Mouse (Mus musculus) splenic B cell, adult 2 months (primary cell): ENCODE measurements at regions not wholly inside any gene's neighbourhood (a gene's known extent, or its start where the extent isn't known, plus 50 kb on each side); places are given as distances from the start of the nearest gene placed in this dataset.
A peak's percentile ranks its signal among the peaks of the same experiment; 100 is the strongest.

ENCODE experiments used
- DNase-seq: peaks from one replicate; pipeline ENCODE4 v3.0.0-alpha.2; 2011; ENCODE audit warnings: low read depth, low spot score
- H3K27me3 ChIP-seq: 2 replicates; pipeline ENCODE4 v1.6.1; 2012; ENCODE audit warnings: mild to moderate bottlenecking, low read length, moderate library complexity, mixed read lengths; ENCODE audit not compliant: control insufficient read depth, poor library complexity, insufficient read depth, severe bottlenecking
- H3K36me3 ChIP-seq: 2 replicates; pipeline ENCODE4 v1.6.1; 2012; ENCODE audit warnings: mild to moderate bottlenecking, low read length, moderate library complexity, mixed read lengths; ENCODE audit not compliant: control insufficient read depth, poor library complexity, insufficient read depth, severe bottlenecking

- no peak for DNase-seq
- Histone ChIP-seq H3K36me3 (no peaks in the 10 kb centered on the region), H3K27me3 (no peaks in the 10 kb centered on the region)
Measured at GRCm38 (mm10) chr16:93533205-93533604, 70.7 kb downstream of the Setd4 start.

GRCm38 (mm10) chr16:93531937-93532336 is 71.9 kb downstream of the Setd4 start:
- no peak for DNase-seq
- Histone ChIP-seq H3K27me3 (no peaks in the 10 kb centered on the region), H3K36me3 (no peaks in the 10 kb centered on the region)

GRCm38 (mm10) chr16:93522485-93522884 is 81.4 kb downstream of the Setd4 start:
- H3K36me3 ChIP-seq = no peaks in the 10 kb centered on the region
- no peak for DNase-seq
- no peaks in the 10 kb centered on the region for H3K27me3 ChIP-seq

GRCm38 (mm10) chr16:93520481-93520880 is 83.4 kb downstream of the Setd4 start:
- Histone ChIP-seq H3K27me3 (no peaks in the 10 kb centered on the region), H3K36me3 (no peaks in the 10 kb centered on the region)
- DNase-seq = no peak

GRCm38 (mm10) chr16:93518620-93519019 is 85.2 kb downstream of the Setd4 start:
- H3K36me3 ChIP-seq = no peaks in the 10 kb centered on the region
- no peak for DNase-seq
- no peaks in the 10 kb centered on the region for H3K27me3 ChIP-seq

- no peak for DNase-seq
- H3K36me3 ChIP-seq = no peaks in the 10 kb centered on the region
Measured at GRCm38 (mm10) chr16:93516793-93517192, 87.1 kb downstream of the Setd4 start.

GRCm38 (mm10) chr16:93515456-93515941 is 88.4 kb downstream of the Setd4 start:
- DNase-seq = no peak
- no peaks in the 10 kb centered on the region for H3K36me3 ChIP-seq
- H3K27me3 ChIP-seq = no peaks in the 10 kb centered on the region

More at GRCm38 (mm10) chr16:93516793-93517192, 87.1 kb downstream of the Setd4 start:
- H3K27me3 ChIP-seq = no peaks in the 10 kb centered on the region

GRCm38 (mm10) chr16:93513616-93514041 is 90.2 kb downstream of the Setd4 start:
- no peak for DNase-seq
- no peaks in the 10 kb centered on the region for H3K36me3 ChIP-seq
- H3K27me3 ChIP-seq = no peaks in the 10 kb centered on the region

- Histone ChIP-seq H3K27me3 (no peaks in the 10 kb centered on the region; the same call in 1 of the 2 replicates), H3K36me3 (no peaks in the 10 kb centered on the region)
- no peak for DNase-seq
Measured at GRCm38 (mm10) chr16:93511988-93512387, 91.9 kb downstream of the Setd4 start.

GRCm38 (mm10) chr16:93511517-93511916 is 92.3 kb downstream of the Setd4 start:
- Histone ChIP-seq H3K36me3 (no peaks in the 10 kb centered on the region), H3K27me3 (no peaks in the 10 kb centered on the region; the same call in 1 of the 2 replicates)
- DNase-seq = peak; percentile 2

GRCm38 (mm10) chr16:93498800-93499199 is 105.1 kb downstream of the Setd4 start:
- no peak for DNase-seq
- no peaks in the 10 kb centered on the region for H3K27me3 ChIP-seq
- no peaks in the 10 kb centered on the region for H3K36me3 ChIP-seq

- DNase-seq = no peak
- Histone ChIP-seq H3K36me3 (no peaks in the 10 kb centered on the region), H3K27me3 (no peaks in the 10 kb centered on the region)
Measured at GRCm38 (mm10) chr16:93493337-93494002, 110.4 kb downstream of the Setd4 start.

GRCm38 (mm10) chr16:93486646-93487550 is 117.0 kb downstream of the Setd4 start:
- H3K36me3 ChIP-seq = no peaks in the 10 kb centered on the region

GRCm38 (mm10) chr16:93469957-93470356 is 133.9 kb downstream of the Setd4 start:
- H3K27me3 ChIP-seq = no peaks in the 10 kb centered on the region
- H3K36me3 ChIP-seq = no peaks in the 10 kb centered on the region
- no peak for DNase-seq

More at GRCm38 (mm10) chr16:93486646-93487550, 117.0 kb downstream of the Setd4 start:
- DNase-seq = no peak
- H3K27me3 ChIP-seq = no peaks in the 10 kb centered on the region

- H3K36me3 ChIP-seq = no peaks in the 10 kb centered on the region
- no peaks in the 10 kb centered on the region for H3K27me3 ChIP-seq
- no peak for DNase-seq
Measured at GRCm38 (mm10) chr16:93465741-93466140, 138.1 kb downstream of the Setd4 start.
